Mouse (Mus musculus) brown adipose tissue, adult 24 weeks (tissue): ENCODE measurements around the gene Cdhr5. TPM values are rescaled to one million over a fixed set of nuclear protein-coding genes. Genes with fewer than 3 reads are reported as not detected.

Experiments used
- H3K27ac ChIP-seq: fragments of 200-500 bp; replicated peaks from 2 replicates; pipeline ENCODE4 v1.5.1; 2012; ENCODE audit warnings: low read depth, mild to moderate bottlenecking, low read length
- H3K4me1 ChIP-seq: fragments of 200-500 bp; 2 replicates; pipeline ENCODE4 v1.6.1; 2012; ENCODE audit warnings: low read length, mixed read lengths; ENCODE audit not compliant: control insufficient read depth, insufficient read depth, insufficient read length
- H3K4me3 ChIP-seq: fragments of 200-500 bp; 2 replicates; pipeline ENCODE4 v1.5.1; 2012; ENCODE audit warnings: low read depth, mild to moderate bottlenecking, low read length, moderate library complexity; ENCODE audit not compliant: insufficient read depth
- polyA plus RNA-seq: library from polyadenylated mRNA; stranded (reverse); fragments of >200 nt; gene quantifications from 2 replicates; pipeline ENCODE4 v1.2.4, GENCODE M21; 2012; ENCODE audit not compliant: missing spikeins, insufficient read depth, insufficient read length

The Cdhr5 gene
- polyA plus RNA-seq, result not detected in 2 replicates

GRCm38 (mm10) chr7:141276546-141276945, at the start of gene Cdhr5:
Gene Cdhr5, minus strand, starts transcription at chr7:141276786.
- no peak within 1 kb of the TSS for H3K4me3 ChIP-seq
- 0 out of 2 replicates have a peak, but pooled peaks cover 3% of the 10 kb centered on the region for H3K4me1 ChIP-seq
- no peak within 1 kb of the TSS for H3K27ac ChIP-seq

- no peak overlapping the region for H3K27ac ChIP-seq
- H3K4me3 ChIP-seq, result no peak overlapping the region
- peaks cover 16% of the 10 kb centered on the region for H3K4me1 ChIP-seq
These were observed 48.1 kb upstream of the Cdhr5 start for GRCm38 (mm10) chr7:141324686-141325085.

GRCm38 (mm10) chr7:141319446-141319845, 42.9 kb upstream of the Cdhr5 start:
- no peak overlapping the region for H3K4me3 ChIP-seq
- H3K27ac ChIP-seq, result no peak overlapping the region
- H3K4me1 ChIP-seq, result no peaks in the 10 kb centered on the region

- no peak overlapping the region for H3K4me3 ChIP-seq
- H3K27ac ChIP-seq, result no peak overlapping the region
- H3K4me1 ChIP-seq, result no peaks in the 10 kb centered on the region
These were observed 41.1 kb upstream of the Cdhr5 start for GRCm38 (mm10) chr7:141317619-141318132.

- no peak overlapping the region for H3K27ac ChIP-seq
- H3K4me3 ChIP-seq, result no peak overlapping the region
- H3K4me1 ChIP-seq, result no peaks in the 10 kb centered on the region
These were observed 39.4 kb upstream of the Cdhr5 start for GRCm38 (mm10) chr7:141315974-141316373.

GRCm38 (mm10) chr7:141315076-141315475, 38.5 kb upstream of the Cdhr5 start:
- no peaks in the 10 kb centered on the region for H3K4me1 ChIP-seq
- no peak overlapping the region for H3K27ac ChIP-seq
- H3K4me3 ChIP-seq, result no peak overlapping the region

GRCm38 (mm10) chr7:141314416-141314815, 37.8 kb upstream of the Cdhr5 start:
- Histone ChIP-seq H3K4me1 (no peaks in the 10 kb centered on the region), H3K27ac (no peak overlapping the region), H3K4me3 (no peak overlapping the region)

GRCm38 (mm10) chr7:141304537-141304936, 28.0 kb upstream of the Cdhr5 start:
- Histone ChIP-seq H3K4me1 (no peaks in the 10 kb centered on the region), H3K27ac (no peak overlapping the region), H3K4me3 (no peak overlapping the region)

- Histone ChIP-seq H3K4me3 (no peak overlapping the region), H3K27ac (no peak overlapping the region), H3K4me1 (no peaks in the 10 kb centered on the region)
These were observed 26.2 kb upstream of the Cdhr5 start for GRCm38 (mm10) chr7:141302702-141303268.

GRCm38 (mm10) chr7:141301386-141301785, 24.8 kb upstream of the Cdhr5 start:
- Histone ChIP-seq H3K27ac (no peak overlapping the region), H3K4me1 (no peaks in the 10 kb centered on the region), H3K4me3 (no peak overlapping the region)

- Histone ChIP-seq H3K27ac (no peak overlapping the region), H3K4me3 (no peak overlapping the region), H3K4me1 (no peaks in the 10 kb centered on the region)
These were observed 22.6 kb upstream of the Cdhr5 start for GRCm38 (mm10) chr7:141299175-141299574.

- Histone ChIP-seq H3K4me3 (no peak overlapping the region), H3K4me1 (no peaks in the 10 kb centered on the region; the same call in 1 of the 2 replicates), H3K27ac (no peak overlapping the region)
These were observed 21.5 kb upstream of the Cdhr5 start for GRCm38 (mm10) chr7:141297926-141298650.

GRCm38 (mm10) chr7:141294479-141294878, 17.9 kb upstream of the Cdhr5 start:
- Histone ChIP-seq H3K4me3 (no peak overlapping the region), H3K27ac (no peak overlapping the region), H3K4me1 (peaks cover 3% of the 10 kb centered on the region; the same call in 1 of the 2 replicates)

GRCm38 (mm10) chr7:141293852-141294471, 17.4 kb upstream of the Cdhr5 start:
- peak overlapping the region; percentile 8; the same call in 1 of the 2 replicates for H3K4me3 ChIP-seq
- H3K4me1 ChIP-seq, result peaks cover 3% of the 10 kb centered on the region; the same call in 1 of the 2 replicates
- H3K27ac ChIP-seq, result no peak overlapping the region

- no peak overlapping the region for H3K4me3 ChIP-seq
- H3K27ac ChIP-seq, result no peak overlapping the region
- peaks cover 3% of the 10 kb centered on the region; the same call in 1 of the 2 replicates for H3K4me1 ChIP-seq
These were observed 16.2 kb upstream of the Cdhr5 start for GRCm38 (mm10) chr7:141292583-141293388.
